In genomic region chr4:131763911-131764310, GRCm38 (mm10) we compare ENCODE assay signal across 15 mouse cellular contexts.
DNase-seq lines count a peak whose midpoint lies in the region; ATAC-seq lines count a peak whose summit lies in the region.
"Had no signal": no experiment of that assay in that cellular context is flagged by ENCODE, and none has a peak within 500 bp of the region (broad histone marks: within the 10 kb centered on the region; RNA-seq: fewer than 3 reads in every experiment).

No protein-coding gene starts in this region.

- intact Hi-C loops in left cerebral cortex, postnatal 36 days (cut with DNase I) = loop anchor here (5.0 kb wide), 1 partner anchor 42 kb away; no protein-coding TSS in a partner anchor
- intact Hi-C loops in left cerebral cortex, postnatal 14 days (cut with DNase I) = loop anchor here (5.0 kb wide), 1 partner anchor 42 kb away; no protein-coding TSS in a partner anchor

- no peak for DNase-seq in frontal cortex, postnatal 10 days (ENCODE audit: low spot score in 2 of 2)
- DNase-seq in left cerebral cortex, postnatal 36 days (ENCODE audit: low spot score in 2 of 2) = peak; percentile 27 to 35
- no peak for DNase-seq in left cerebral cortex, postnatal 14 days (ENCODE audit: low spot score in 2 of 2)
- peak; percentile 38 for DNase-seq in right cerebral cortex, adult 2 months (ENCODE audit: low spot score in 2 of 2)
- no peak for DNase-seq in right cerebral cortex, postnatal 4 days
- DNase-seq in lung, postnatal 14 days = no peak
- DNase-seq: cerebellum, adult 11-12 months; cerebellum, adult 9-10 months; cerebellum, postnatal 25 days; forebrain, postnatal 0 days; gastrocnemius, postnatal 36 days; heart, adult 11 months; heart, postnatal 36 days had no signal

- ATAC-seq in frontal cortex, adult (ENCODE audit: low TSS enrichment) = peak; percentile 89
- ATAC-seq: forebrain, embryonic 13.5 days; forebrain, postnatal 0 days had no signal

Comparison
In these comparisons a context has a peak if more than half of its experiments do, and no peak if none do; other contexts are left out.
1. DNase-seq: peak in left cerebral cortex, postnatal 36 days (2 of 2) and right cerebral cortex, adult 2 months (2 of 2); none in frontal cortex, postnatal 10 days (0 of 2), left cerebral cortex, postnatal 14 days (0 of 2), right cerebral cortex, postnatal 4 days (single experiment) and lung, postnatal 14 days (single experiment).